Mouse (Mus musculus) lung, embryonic 14.5 days (tissue): ENCODE data around the gene Acsl5. TPM values are rescaled to one million over a fixed set of nuclear protein-coding genes. Genes with fewer than 3 reads are reported as not detected.

Source experiments
- ATAC-seq: fragments of 200-750 bp; cut with Nextera tagmentation; 2 replicates; pipeline ENCODE4 v1.8.0; 2017; ENCODE audit warnings: mild to moderate bottlenecking, moderate TSS enrichment, moderate library complexity; ENCODE audit not compliant: insufficient read depth
- DNase-seq: peaks from one replicate; pipeline ENCODE4 v3.0.0-alpha.2; 2015
- H3K27ac ChIP-seq: fragments of 300-500 bp; sonication (generic); 2 replicates; pipeline ENCODE4 v1.5.1; 2014; ENCODE audit warnings: low read depth, mild to moderate bottlenecking, moderate library complexity
- H3K27me3 ChIP-seq: fragments of 300-500 bp; sonication (generic); 2 replicates; pipeline ENCODE4 v1.6.1; 2014; ENCODE audit warnings: low read length, control low read depth; ENCODE audit not compliant: insufficient read depth
- H3K36me3 ChIP-seq: fragments of 300-500 bp; sonication (generic); 2 replicates; pipeline ENCODE4 v1.6.1; 2014; ENCODE audit warnings: control low read depth; ENCODE audit not compliant: insufficient read depth
- H3K4me1 ChIP-seq: fragments of 300-500 bp; sonication (generic); 2 replicates; pipeline ENCODE4 v1.6.1; 2014; ENCODE audit warnings: antibody characterized with exemption, control low read depth; ENCODE audit not compliant: insufficient read depth
- H3K4me2 ChIP-seq: fragments of 300-500 bp; sonication (generic); 2 replicates; pipeline ENCODE4 v1.6.1; 2014; ENCODE audit warnings: mild to moderate bottlenecking
- H3K4me3 ChIP-seq: fragments of 300-500 bp; sonication (generic); 2 replicates; pipeline ENCODE4 v1.5.1; 2014; ENCODE audit warnings: low read depth, low read length
- H3K9ac ChIP-seq: fragments of 300-500 bp; sonication (generic); 2 replicates; pipeline ENCODE4 v1.6.1; 2014
- H3K9me3 ChIP-seq: fragments of 300-500 bp; sonication (generic); 2 replicates; pipeline ENCODE4 v1.6.1; 2016; ENCODE audit warnings: low read depth, low read length, control low read depth
- CTCF ChIP-seq: IDR thresholded peaks from 2 replicates; pipeline ENCODE4 v1.5.1; 2016; ENCODE audit warnings: antibody characterized with exemption, low read depth
- WGBS: fragments of 180-500 bp; shearing (Covaris S2); extraction: QIAGEN DNeasy Blood & Tissue Kit; methylation state at CpG from one replicate; pipeline ENCODE4 v1.1.7; 2014; 5-methylcytosine and 5-hydroxymethylcytosine counted together
- polyA plus RNA-seq: library from polyadenylated mRNA; unstranded; fragments of >200 nt; fragmentation: Nextera tagmentation; extraction: Ambion mirVana; gene quantifications from 2 replicates; pipeline ENCODE4 v1.2.1, GENCODE M21; 2014

Acsl5 gene
- polyA plus RNA-seq, 1 experiment from 2014 or later, result 60.1 TPM

DNA sequence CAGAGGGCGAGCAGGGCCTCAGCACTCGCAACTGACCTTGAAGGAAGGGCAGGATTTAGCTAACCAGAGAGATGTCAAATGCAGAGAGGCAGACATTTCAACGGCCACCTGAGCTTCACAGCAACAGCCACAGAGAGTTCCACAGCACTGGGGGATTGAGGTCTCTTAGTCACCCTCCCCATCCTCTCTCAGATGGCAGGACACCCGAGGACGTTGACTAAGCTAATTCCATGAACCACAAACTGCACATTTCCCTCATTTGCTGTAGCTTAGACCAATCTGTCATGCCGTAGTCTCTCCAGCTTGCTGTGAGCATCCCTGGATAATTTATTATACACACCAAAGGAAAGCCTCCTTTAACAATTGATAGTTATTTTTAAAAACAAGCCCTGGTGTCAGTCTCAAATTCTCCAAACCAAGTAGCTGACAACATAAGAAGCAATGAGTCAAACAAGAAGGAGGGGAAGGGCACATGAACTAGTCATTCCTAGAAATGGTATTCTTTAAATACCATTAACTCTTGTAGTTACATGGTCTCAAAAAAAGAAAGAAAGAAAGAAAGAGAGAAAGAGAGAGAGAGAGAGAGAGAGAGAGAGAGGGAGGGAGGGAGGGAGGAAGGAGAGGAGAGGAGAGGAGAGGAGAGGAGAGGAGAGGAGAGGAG is 11.8 kb upstream of the Acsl5 start:
- Histone ChIP-seq H3K9me3 (no peaks in the 10 kb centered on the region), H3K4me2 (no peak overlapping the region), H3K27ac (no peak overlapping the region), H3K27me3 (no peaks in the 10 kb centered on the region), H3K9ac (no peak overlapping the region), H3K4me1 (peaks cover 3% of the 10 kb centered on the region; the same call in 1 of the 2 replicates), H3K36me3 (no peaks in the 10 kb centered on the region), H3K4me3 (no peak overlapping the region)
- DNase-seq, result no peak
- 58% methylated on average over 6 of the region's 6 CpGs for WGBS
- no peak for ATAC-seq
- TF ChIP-seq CTCF, result no peak

- H3K9me3 ChIP-seq, result no peaks in the 10 kb centered on the region
- H3K27me3 ChIP-seq, result no peaks in the 10 kb centered on the region
- TF ChIP-seq CTCF, result no peak
- H3K27ac ChIP-seq, result no peak within 1 kb of the TSS
- H3K4me1 ChIP-seq, result peaks cover 8% of the 10 kb centered on the region; the same call in 1 of the 2 replicates
- H3K36me3 ChIP-seq, result no peaks in the 10 kb centered on the region
- WGBS, result 72% methylated on average over 6 of the region's 6 CpGs
- H3K4me2 ChIP-seq, result no peak within 1 kb of the TSS
- no peak within 1 kb of the TSS for H3K4me3 ChIP-seq
- ATAC-seq, result no peak
- no peak for DNase-seq
- H3K9ac ChIP-seq, result no peak within 1 kb of the TSS
Measured at GRCm38 (mm10) chr19:55241186-55241645, 10.5 kb upstream of the Acsl5 start, which contains the start of gene Gucy2g. TSS of gene Gucy2g (minus strand) at chr19:55241236.

GRCm38 (mm10) chr19:55244791-55245231 is 6.9 kb upstream of the Acsl5 start:
- DNase-seq (peak; percentile 86), ATAC-seq (peak; percentile 89)
- Histone ChIP-seq H3K4me2 (no peak overlapping the region), H3K27me3 (no peaks in the 10 kb centered on the region), H3K27ac (peak overlapping the region; percentile 61), H3K9me3 (no peaks in the 10 kb centered on the region), H3K36me3 (no peaks in the 10 kb centered on the region), H3K9ac (no peak overlapping the region), H3K4me1 (peaks cover 8% of the 10 kb centered on the region; the same call in 1 of the 2 replicates), H3K4me3 (no peak overlapping the region)
- 11% methylated on average over 7 of the region's 7 CpGs for WGBS
- TF ChIP-seq CTCF, result peak; percentile 66

DNA sequence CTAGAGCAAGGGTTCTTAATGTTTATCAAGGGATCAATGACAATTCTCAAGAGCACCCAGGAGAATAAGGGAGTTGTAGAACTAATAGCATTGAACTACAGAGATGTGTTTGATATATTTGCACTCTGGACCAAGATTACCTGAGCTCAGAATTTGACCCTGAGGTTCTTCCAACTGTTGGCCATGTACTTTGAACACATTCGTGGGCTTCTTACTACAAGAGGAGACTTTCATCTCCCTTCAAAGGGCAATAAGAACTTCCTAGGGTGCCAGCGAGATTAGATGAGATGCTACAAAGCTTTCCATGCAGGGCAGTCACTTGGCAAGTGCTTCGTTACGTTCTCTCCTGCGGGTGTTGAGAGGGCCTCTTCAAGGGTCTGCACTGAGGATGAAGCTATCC is 4.2 kb upstream of the Acsl5 start:
- Histone ChIP-seq H3K27ac (no peak overlapping the region), H3K36me3 (no peaks in the 10 kb centered on the region), H3K4me3 (no peak overlapping the region), H3K9ac (no peak overlapping the region), H3K4me2 (no peak overlapping the region), H3K9me3 (no peaks in the 10 kb centered on the region), H3K27me3 (no peaks in the 10 kb centered on the region), H3K4me1 (peaks cover 8% of the 10 kb centered on the region; the same call in 1 of the 2 replicates)
- TF ChIP-seq CTCF, result no peak
- ATAC-seq (no peak), DNase-seq (no peak)
- 60% methylated on average over 5 of the region's 5 CpGs for WGBS

DNA sequence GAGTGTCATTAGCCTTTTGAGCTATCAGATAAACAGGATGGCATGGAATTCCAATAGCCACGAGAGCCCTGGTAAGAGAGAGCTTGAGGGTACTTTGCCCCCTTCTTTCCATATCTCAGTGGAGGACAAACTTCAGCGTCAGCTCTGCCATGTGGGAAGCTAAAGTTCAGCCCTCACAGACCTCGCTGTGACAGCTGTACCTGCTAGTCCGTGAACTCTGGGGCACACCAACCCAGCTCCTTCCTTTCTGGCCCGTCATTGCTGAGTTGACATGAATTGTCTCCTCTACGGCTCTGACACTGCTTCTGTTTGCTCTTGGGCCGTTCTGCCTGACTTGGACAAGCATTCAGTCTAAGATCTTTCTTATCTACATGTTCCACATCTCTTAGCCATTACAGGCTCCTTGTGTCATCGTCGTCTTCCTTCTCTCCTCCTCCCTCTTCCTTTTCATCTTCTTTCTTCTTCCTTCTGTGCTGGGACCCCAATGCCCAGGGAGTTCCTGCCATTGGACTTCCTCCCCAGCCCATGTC is 3.7 kb upstream of the Acsl5 start:
- H3K4me3 ChIP-seq, result no peak overlapping the region
- no peaks in the 10 kb centered on the region for H3K36me3 ChIP-seq
- ATAC-seq, result no peak
- no peaks in the 10 kb centered on the region for H3K27me3 ChIP-seq
- TF ChIP-seq CTCF, result no peak
- no peak overlapping the region for H3K4me2 ChIP-seq
- no peak overlapping the region for H3K9ac ChIP-seq
- H3K27ac ChIP-seq, result no peak overlapping the region
- DNase-seq, result no peak
- peaks cover 8% of the 10 kb centered on the region; the same call in 1 of the 2 replicates for H3K4me1 ChIP-seq
- 36% methylated on average over 9 of the region's 9 CpGs for WGBS
- no peaks in the 10 kb centered on the region for H3K9me3 ChIP-seq

DNA sequence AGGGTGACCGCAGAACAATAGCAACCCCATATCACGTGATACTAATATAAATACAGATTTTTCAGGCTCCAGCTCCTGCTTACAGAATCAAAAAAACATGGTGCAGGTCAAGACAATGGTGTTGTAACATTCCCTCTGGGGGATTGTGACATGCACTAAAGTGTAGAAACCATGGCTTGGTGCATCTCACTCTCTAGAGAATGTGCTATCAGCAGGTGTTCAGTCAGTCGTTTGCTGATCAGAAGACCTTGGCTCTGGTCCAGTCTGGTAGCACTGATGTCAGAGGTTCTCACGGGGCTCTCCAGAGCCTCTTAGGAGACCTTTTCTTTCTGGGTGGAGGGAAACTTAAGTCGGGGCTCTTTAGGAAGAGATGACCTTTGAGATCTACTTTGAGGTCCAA is 1.3 kb upstream of the Acsl5 start:
- Histone ChIP-seq H3K27ac (no peak overlapping the region), H3K36me3 (no peaks in the 10 kb centered on the region), H3K9me3 (no peaks in the 10 kb centered on the region), H3K4me1 (no peaks in the 10 kb centered on the region; the same call in none of the 2 replicates), H3K4me2 (no peak overlapping the region), H3K4me3 (no peak overlapping the region), H3K27me3 (no peaks in the 10 kb centered on the region), H3K9ac (no peak overlapping the region)
- WGBS, result 69% methylated on average over 5 of the region's 5 CpGs
- ATAC-seq, result no peak
- DNase-seq, result no peak
- TF ChIP-seq CTCF, result no peak

DNA sequence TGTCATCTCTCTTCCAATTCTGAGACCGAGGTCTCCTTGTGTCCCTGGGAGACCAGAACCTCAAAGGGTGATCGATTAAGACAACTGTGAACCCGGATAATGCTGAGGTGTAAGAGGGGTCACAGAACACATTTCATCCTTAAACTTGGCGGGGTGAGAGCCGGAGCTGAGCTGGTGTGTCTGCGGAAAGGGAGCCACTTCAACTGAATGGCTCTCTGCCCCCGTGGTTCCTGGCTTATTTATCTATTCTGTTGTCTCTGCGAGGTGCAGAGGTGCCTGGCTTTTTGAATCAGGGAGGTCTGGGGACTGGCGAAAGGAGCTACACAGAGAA is 1.5 kb downstream of the Acsl5 start:
- Histone ChIP-seq H3K27me3 (no peaks in the 10 kb centered on the region), H3K4me1 (peaks cover 5% of the 10 kb centered on the region), H3K9ac (peak overlapping the region; percentile 75), H3K36me3 (no peaks in the 10 kb centered on the region), H3K27ac (peak overlapping the region; percentile 95), H3K4me3 (peak overlapping the region; percentile 68), H3K4me2 (peak overlapping the region; percentile 94), H3K9me3 (no peaks in the 10 kb centered on the region)
- TF ChIP-seq CTCF, result no peak
- WGBS, result 2% methylated on average over 9 of the region's 9 CpGs
- DNase-seq (no peak), ATAC-seq (no peak)
